Comparison of ENCODE assay signal across 8 mouse cellular contexts in the genomic region with DNA sequence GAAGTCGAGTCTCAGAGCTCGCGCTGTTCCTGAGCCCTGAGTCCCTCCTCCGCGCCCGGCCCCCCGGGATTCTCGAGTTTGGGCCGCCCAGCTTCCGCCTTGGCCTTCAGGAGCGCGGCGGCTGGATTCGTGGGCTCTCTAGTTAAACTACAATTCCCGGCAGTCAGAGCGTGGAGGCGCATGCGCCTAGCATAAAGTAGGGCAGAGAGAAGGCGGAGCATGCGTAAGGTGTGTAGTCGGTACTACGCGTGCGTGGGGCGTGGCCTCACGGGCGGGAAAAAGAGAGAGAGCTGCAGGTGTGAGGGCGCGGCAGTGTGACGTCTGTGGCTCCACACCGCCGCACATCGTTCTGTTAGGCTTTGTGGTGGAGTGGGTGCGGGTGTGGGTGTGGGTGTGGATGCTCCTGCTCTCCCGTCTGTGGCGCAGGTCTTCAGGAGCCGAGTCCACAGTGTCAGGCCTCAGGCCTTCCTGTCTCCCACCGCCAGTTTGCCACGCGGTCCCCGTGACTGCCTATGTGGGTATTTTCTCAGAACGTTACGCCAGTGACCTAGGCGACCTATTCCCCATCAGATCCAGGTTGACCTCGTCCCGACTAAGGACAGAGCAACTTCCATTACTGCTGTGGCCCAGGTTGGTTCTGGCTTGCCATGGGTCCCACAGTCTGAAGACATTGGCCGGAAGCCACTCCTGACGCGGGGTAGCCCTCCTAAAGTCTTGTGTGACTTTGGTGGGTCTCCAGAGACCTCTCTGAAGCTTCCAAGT. TPM values are rescaled to one million over a fixed set of nuclear protein-coding genes. Genes with fewer than 3 reads are reported as not detected.
DNase-seq lines count a peak whose midpoint lies in the region; ATAC-seq and TF ChIP-seq lines count a peak whose summit lies in the region.

TSS of gene Cc2d1a (minus strand) at position 168 of the 762 bp plus-strand sequence.
TSS of gene 4930432K21Rik (plus strand) at position 257 of the 762 bp plus-strand sequence.

- H3K9me3 ChIP-seq in hindbrain, embryonic 10.5 days = no peaks in the 10 kb centered on the region
- no peaks in the 10 kb centered on the region for H3K9me3 ChIP-seq in lung, postnatal 0 days (ENCODE audit: low read length)

- TF ChIP-seq EP300 in lung, postnatal 0 days (IDR thresholded peaks at IDR 0.05) = no peak

- H3K27ac ChIP-seq in hindbrain, embryonic 10.5 days = peak within 1 kb of the TSS; percentile 90
- H3K27ac ChIP-seq in lung, postnatal 0 days (ENCODE audit: low read length) = peak within 1 kb of the TSS; percentile 69

- DNase-seq in MEL-GATA-1-ER (ENCODE audit: extremely low read depth, low read depth) = peak; percentile 91
- peak; percentile 98 for DNase-seq in cerebellum, adult 9-10 months
- peak; percentile 93 for DNase-seq in hindbrain, embryonic 10.5 days (ENCODE audit: low spot score)
- DNase-seq in layer of hippocampus, adult 9-11 months = peak; percentile 97
- DNase-seq in lung, postnatal 0 days (ENCODE audit: low spot score) = peak; percentile 99
- DNase-seq in ovary, postnatal 14 days (ENCODE audit: low spot score) = peak; percentile 84
- peak; percentile 97 for DNase-seq in thymus, postnatal 14 days

- TF ChIP-seq CTCF in lung, postnatal 0 days (IDR thresholded peaks at IDR 0.05) = no peak

- H3K9ac ChIP-seq in lung, postnatal 0 days (replicated peaks; ENCODE audit: low read depth) = peak within 1 kb of the TSS; percentile 60

- H3K27me3 ChIP-seq in hindbrain, embryonic 10.5 days (ENCODE audit: insufficient read depth, poor library complexity, severe bottlenecking) = peaks cover 5% of the 10 kb centered on the region; the same call in 1 of the 2 replicates
- H3K27me3 ChIP-seq in lung, postnatal 0 days (replicated peaks; ENCODE audit: insufficient read depth, low read length) = no peaks in the 10 kb centered on the region

- peaks cover 32% of the 10 kb centered on the region for H3K4me1 ChIP-seq in hindbrain, embryonic 10.5 days (replicated peaks)
- H3K4me1 ChIP-seq in lung, postnatal 0 days (ENCODE audit: insufficient read depth, low read depth, low read length) = peaks cover 6% of the 10 kb centered on the region; the same call in 1 of the 2 replicates

- peaks cover 30% of the 10 kb centered on the region for H3K36me3 ChIP-seq in hindbrain, embryonic 10.5 days
- H3K36me3 ChIP-seq in lung, postnatal 0 days (ENCODE audit: insufficient read depth, low read length) = peaks cover 10% of the 10 kb centered on the region; the same call in 1 of the 2 replicates

- peak within 1 kb of the TSS; percentile 96 for H3K4me2 ChIP-seq in lung, postnatal 0 days (replicated peaks; ENCODE audit: low read depth, low read length)

- H3K4me3 ChIP-seq in hindbrain, embryonic 10.5 days = peak within 1 kb of the TSS; percentile 84
- peak within 1 kb of the TSS; percentile 60 for H3K4me3 ChIP-seq in lung, postnatal 0 days (ENCODE audit: low read depth, low read length)

- WGBS in hindbrain, embryonic 10.5 days = 18% methylated on average over 49 of the region's 49 CpGs
- 18% methylated on average over 40 of the region's 49 CpGs for WGBS in lung, postnatal 0 days

- ATAC-seq in frontal cortex, adult (ENCODE audit: low TSS enrichment) = peak; percentile 98
- ATAC-seq in lung, postnatal 0 days = peak; percentile 95

RNA-seq across cellular contexts. Expression of gene Cc2d1a, which starts in this region (rescaled TPM):
- polyA plus RNA-seq in hindbrain, embryonic 10.5 days (2016; fragmentation: Nextera tagmentation; extraction: Ambion mirVana) = 18.2 and 19.0 TPM in 2 replicates
- 15.6 and 16.3 TPM in 2 replicates for polyA plus RNA-seq in lung, postnatal 0 days (2015; fragmentation: Nextera tagmentation; extraction: Ambion mirVana)

RNA-seq across cellular contexts. Expression of gene 4930432K21Rik, which starts in this region (rescaled TPM):
- polyA plus RNA-seq in hindbrain, embryonic 10.5 days (2016; fragmentation: Nextera tagmentation; extraction: Ambion mirVana) = 2.1 TPM in 2 replicates
- 0.80 and 1.0 TPM in 2 replicates for polyA plus RNA-seq in lung, postnatal 0 days (2015; fragmentation: Nextera tagmentation; extraction: Ambion mirVana)

Comparison
In these comparisons a context has a peak if more than half of its experiments do, and no peak if none do; other contexts are left out.
1. Peak in every context shown above with its lines: DNase-seq, ATAC-seq, H3K4me3 ChIP-seq and H3K27ac ChIP-seq.